Mouse (Mus musculus) erythroblast, embryonic 14.5 days (primary cell): ENCODE data around the gene Nanos3. TPM values are rescaled to one million over a fixed set of nuclear protein-coding genes. Genes with fewer than 3 reads are reported as not detected.

Source experiments
- H3K27me3 ChIP-seq: 2 replicates; pipeline ENCODE4 v1.6.1; 2012; ENCODE audit warnings: inconsistent platforms; ENCODE audit not compliant: control insufficient read depth
- H3K36me3 ChIP-seq: 2 replicates; pipeline ENCODE4 v1.6.1; 2012; ENCODE audit warnings: mild to moderate bottlenecking, inconsistent platforms; ENCODE audit not compliant: control insufficient read depth
- H3K4me1 ChIP-seq: 2 replicates; pipeline ENCODE4 v1.6.1; 2012; ENCODE audit warnings: inconsistent platforms; ENCODE audit not compliant: control insufficient read depth
- H3K4me3 ChIP-seq: replicated peaks from 2 replicates; pipeline ENCODE3; 2012; ENCODE audit warnings: moderate library complexity, mild to moderate bottlenecking, inconsistent platforms
- H3K9me3 ChIP-seq: 2 replicates; pipeline ENCODE4 v1.6.1; 2012; ENCODE audit warnings: low read length, inconsistent platforms, mixed read lengths; ENCODE audit not compliant: control insufficient read depth
- GATA1 ChIP-seq: IDR thresholded peaks from 2 replicates; pipeline ENCODE4 v1.6.1; 2012; ENCODE audit warnings: low read length, inconsistent platforms, mixed read lengths
- TAL1 ChIP-seq: IDR thresholded peaks from 3 replicates; pipeline ENCODE4 v1.6.1; 2012; ENCODE audit warnings: low read length, inconsistent platforms, mixed read lengths
- polyA plus RNA-seq: library from polyadenylated mRNA; stranded (reverse); fragments of >175 nt; gene quantifications from 2 replicates; pipeline ENCODE4 v1.2.3, GENCODE M21; 2012

Gene Nanos3
- polyA plus RNA-seq, 1 experiment, result not detected

GRCm38 (mm10) chr8:84179946-84180345 lies 5.1 kb downstream of the Nanos3 start:
- TF ChIP-seq TAL1 (no peak), GATA1 (no peak)
- Histone ChIP-seq H3K4me3 (no peak overlapping the region), H3K27me3 (peaks cover 32% of the 10 kb centered on the region), H3K36me3 (no peaks in the 10 kb centered on the region), H3K4me1 (peaks cover 19% of the 10 kb centered on the region), H3K9me3 (no peaks in the 10 kb centered on the region; the same call in 1 of the 2 replicates)

DNA sequence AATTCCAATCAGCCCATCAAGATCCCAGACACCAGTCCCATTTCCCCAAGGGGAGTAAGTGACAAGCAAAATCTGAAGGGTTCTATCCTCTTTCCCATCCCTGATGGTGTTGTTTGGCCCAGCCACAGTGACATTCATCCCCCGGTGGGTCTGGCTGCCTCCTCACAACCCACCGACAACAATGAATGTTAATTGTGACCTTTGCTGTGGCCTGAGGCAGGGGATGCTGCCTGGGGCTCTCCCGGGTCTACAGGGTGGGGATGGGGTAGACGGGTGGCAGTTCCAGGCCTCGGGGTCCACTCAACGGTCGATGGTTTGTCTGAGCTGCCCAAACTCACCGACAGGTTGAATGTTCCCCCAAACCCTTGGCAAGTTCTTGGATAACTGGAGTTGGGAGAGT lies 6.4 kb downstream of the Nanos3 start:
- Histone ChIP-seq H3K4me1 (peaks cover 13% of the 10 kb centered on the region), H3K4me3 (no peak overlapping the region), H3K27me3 (peaks cover 19% of the 10 kb centered on the region), H3K9me3 (no peaks in the 10 kb centered on the region), H3K36me3 (no peaks in the 10 kb centered on the region; the same call in 1 of the 2 replicates)
- no peak for TF ChIP-seq GATA1
- TF ChIP-seq TAL1, result no peak

GRCm38 (mm10) chr8:84177405-84177804 lies 7.6 kb downstream of the Nanos3 start:
- Histone ChIP-seq H3K4me3 (no peak overlapping the region), H3K4me1 (peaks cover 13% of the 10 kb centered on the region), H3K36me3 (no peaks in the 10 kb centered on the region; the same call in 1 of the 2 replicates), H3K9me3 (no peaks in the 10 kb centered on the region), H3K27me3 (peaks cover 7% of the 10 kb centered on the region)
- TF ChIP-seq TAL1 (no peak), GATA1 (no peak)

DNA sequence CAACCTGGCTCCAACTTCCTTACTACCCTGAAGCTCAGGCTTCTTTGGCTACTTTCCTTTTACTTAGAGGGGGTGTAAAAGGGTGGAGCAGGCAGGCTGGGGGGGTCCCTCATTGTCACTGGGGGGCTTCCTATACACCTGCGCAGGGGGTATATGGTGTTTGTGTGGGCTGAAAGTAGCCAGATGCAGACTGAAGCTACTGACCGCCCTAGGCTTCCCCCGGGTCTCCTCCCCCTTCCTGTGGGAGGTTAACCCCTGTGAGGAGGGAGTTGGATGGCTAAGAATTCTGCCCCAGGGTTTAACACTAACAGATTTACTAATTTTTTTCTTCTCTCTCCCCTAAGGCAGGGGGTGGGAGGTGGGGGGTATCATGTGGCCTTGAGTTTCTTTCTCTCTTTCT lies 8.5 kb downstream of the Nanos3 start:
- no peak overlapping the region for H3K4me3 ChIP-seq
- H3K36me3 ChIP-seq, result no peaks in the 10 kb centered on the region; the same call in 1 of the 2 replicates
- TF ChIP-seq TAL1 (no peak), GATA1 (no peak)
- no peaks in the 10 kb centered on the region for H3K27me3 ChIP-seq
- H3K9me3 ChIP-seq, result no peaks in the 10 kb centered on the region
- peaks cover 13% of the 10 kb centered on the region for H3K4me1 ChIP-seq

GRCm38 (mm10) chr8:84173861-84174260 lies 11.2 kb downstream of the Nanos3 start:
- no peaks in the 10 kb centered on the region; the same call in 1 of the 2 replicates for H3K36me3 ChIP-seq
- no peaks in the 10 kb centered on the region for H3K9me3 ChIP-seq
- no peaks in the 10 kb centered on the region for H3K27me3 ChIP-seq
- no peak for TF ChIP-seq TAL1
- TF ChIP-seq GATA1, result no peak
- H3K4me3 ChIP-seq, result no peak overlapping the region
- 0 out of 2 replicates have a peak, but pooled peaks cover 2% of the 10 kb centered on the region for H3K4me1 ChIP-seq

DNA sequence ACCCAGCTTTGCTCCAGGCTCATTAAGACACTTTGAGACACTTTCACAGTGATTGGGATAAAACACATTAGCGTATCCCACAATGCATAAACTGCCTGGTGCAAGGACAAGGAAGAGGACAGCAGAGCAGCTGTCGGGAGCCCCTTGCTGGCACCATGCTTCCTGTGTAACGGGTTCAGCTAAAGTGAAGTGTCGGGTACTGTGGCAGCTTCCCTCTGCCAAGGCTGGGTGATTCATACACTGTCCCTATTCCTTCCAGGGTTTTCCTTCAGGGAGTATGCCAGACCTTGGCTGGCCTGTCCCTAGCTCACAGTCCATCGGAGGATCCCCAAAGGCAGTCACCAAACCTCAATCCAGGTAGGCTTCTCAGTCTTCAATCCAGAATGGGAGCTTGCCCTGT lies 14.9 kb downstream of the Nanos3 start:
- Histone ChIP-seq H3K4me3 (no peak overlapping the region), H3K4me1 (peaks cover 13% of the 10 kb centered on the region), H3K27me3 (no peaks in the 10 kb centered on the region), H3K9me3 (no peaks in the 10 kb centered on the region), H3K36me3 (no peaks in the 10 kb centered on the region; the same call in 1 of the 2 replicates)
- TF ChIP-seq TAL1 (no peak), GATA1 (no peak)

- Histone ChIP-seq H3K4me3 (no peak overlapping the region), H3K9me3 (no peaks in the 10 kb centered on the region), H3K27me3 (no peaks in the 10 kb centered on the region), H3K4me1 (peaks cover 13% of the 10 kb centered on the region), H3K36me3 (no peaks in the 10 kb centered on the region; the same call in 1 of the 2 replicates)
- TF ChIP-seq GATA1, result no peak
- no peak for TF ChIP-seq TAL1
Observed at GRCm38 (mm10) chr8:84167696-84168095, 17.3 kb downstream of the Nanos3 start.

DNA sequence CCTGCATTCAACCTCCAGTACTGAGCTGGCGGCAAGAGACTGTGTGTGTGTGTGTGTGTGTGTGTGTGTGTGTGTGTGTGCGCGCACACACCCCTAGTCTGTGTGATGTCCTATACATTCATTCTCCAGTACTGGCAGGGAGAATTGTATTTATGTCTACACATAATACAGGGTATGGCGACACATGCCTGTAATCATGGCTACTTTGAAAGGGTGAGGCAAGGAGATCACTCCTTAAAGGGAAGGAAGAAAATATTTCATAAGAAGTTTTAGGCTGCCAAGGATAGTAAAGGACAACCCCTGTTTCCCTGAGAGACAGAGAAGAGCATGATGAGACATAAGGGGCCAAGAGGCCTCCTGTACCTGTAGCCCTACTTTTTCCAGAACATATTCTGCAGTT lies 27.4 kb downstream of the Nanos3 start:
- no peaks in the 10 kb centered on the region for H3K27me3 ChIP-seq
- TF ChIP-seq GATA1 (no peak), TAL1 (no peak)
- no peaks in the 10 kb centered on the region for H3K36me3 ChIP-seq
- H3K4me3 ChIP-seq, result no peak overlapping the region
- H3K9me3 ChIP-seq, result no peaks in the 10 kb centered on the region
- no peaks in the 10 kb centered on the region for H3K4me1 ChIP-seq

- Histone ChIP-seq H3K27me3 (no peaks in the 10 kb centered on the region), H3K4me3 (no peak overlapping the region), H3K4me1 (peaks cover 23% of the 10 kb centered on the region), H3K9me3 (no peaks in the 10 kb centered on the region), H3K36me3 (peaks cover 2% of the 10 kb centered on the region; the same call in 1 of the 2 replicates)
- TF ChIP-seq GATA1 (no peak), TAL1 (no peak)
Observed at GRCm38 (mm10) chr8:84149181-84149580, 35.8 kb downstream of the Nanos3 start.

DNA sequence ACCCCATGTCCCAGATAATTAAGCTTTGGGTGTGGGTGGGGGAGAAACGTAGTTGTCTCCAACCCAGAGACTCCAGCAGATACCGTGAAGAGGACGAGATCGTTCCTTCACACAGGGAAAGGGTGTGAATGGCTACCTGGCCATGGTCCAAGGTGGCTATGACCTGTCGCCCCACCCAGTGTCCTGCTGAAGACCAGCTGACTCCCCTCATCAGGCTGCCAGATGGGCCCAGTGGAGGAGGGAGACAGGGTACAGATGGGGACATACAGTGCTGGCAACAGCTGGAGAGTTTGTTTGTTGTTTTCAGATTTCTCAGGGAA lies 36.5 kb downstream of the Nanos3 start:
- H3K27me3 ChIP-seq, result no peaks in the 10 kb centered on the region
- no peaks in the 10 kb centered on the region for H3K9me3 ChIP-seq
- no peak overlapping the region for H3K4me3 ChIP-seq
- peaks cover 23% of the 10 kb centered on the region for H3K4me1 ChIP-seq
- no peak for TF ChIP-seq GATA1
- TF ChIP-seq TAL1, result no peak
- H3K36me3 ChIP-seq, result peaks cover 8% of the 10 kb centered on the region
